Mouse (Mus musculus) olfactory bulb, adult 2 months (tissue): ENCODE data around the gene Kcna7.

Source experiments
- CTCF ChIP-seq: fragments of 200-500 bp; IDR thresholded peaks from 2 replicates; pipeline ENCODE4 v1.5.1; 2012; ENCODE audit warnings: low read depth, mild to moderate bottlenecking, low read length, moderate library complexity; ENCODE audit not compliant: insufficient read depth
- POLR2A ChIP-seq: fragments of 200-500 bp; IDR thresholded peaks from 2 replicates; pipeline ENCODE4 v1.6.1; 2012; ENCODE audit warnings: mild to moderate bottlenecking, low read depth, low read length, moderate library complexity; ENCODE audit not compliant: insufficient read depth

- TF ChIP-seq CTCF (no peak), POLR2A (no peak)
Measured at GRCm38 (mm10) chr7:45369022-45369745, 36.3 kb upstream of the Kcna7 start.
